In genomic region chr14:73303193-73303592, GRCm38 (mm10) we compare ENCODE assay signal across 10 mouse cellular contexts. TPM values are rescaled to one million over a fixed set of nuclear protein-coding genes. Genes with fewer than 3 reads are reported as not detected.
DNase-seq lines count a peak whose midpoint lies in the region; ATAC-seq and TF ChIP-seq lines count a peak whose summit lies in the region.
"Had no signal": no experiment of that assay in that cellular context is flagged by ENCODE, and none has a peak within 500 bp of the region (broad histone marks: within the 10 kb centered on the region; RNA-seq: fewer than 3 reads in every experiment).

No protein-coding gene starts in this region.

- ATAC-seq in hindbrain, embryonic 11.5 days (ENCODE audit: low FRiP score): no peak
- ATAC-seq in hindbrain, embryonic 13.5 days (ENCODE audit: low FRiP score): no peak

- no peaks in the 10 kb centered on the region for H3K36me3 ChIP-seq in hindbrain, embryonic 11.5 days (ENCODE audit: control insufficient read depth, insufficient read depth, low read length)
- no peaks in the 10 kb centered on the region for H3K36me3 ChIP-seq in hindbrain, embryonic 13.5 days
- H3K36me3 ChIP-seq: embryonic facial prominence, embryonic 12.5 days; limb, embryonic 12.5 days had no signal

- no peak for TF ChIP-seq CTCF in olfactory bulb, adult 2 months (IDR thresholded peaks at IDR 0.05; ENCODE audit: insufficient read depth, low read depth, low read length)

- no peak overlapping the region for H3K27ac ChIP-seq in hindbrain, embryonic 11.5 days (ENCODE audit: low read depth, low read length)
- no peak overlapping the region for H3K27ac ChIP-seq in hindbrain, embryonic 13.5 days
- H3K27ac ChIP-seq in olfactory bulb, adult 2 months (ENCODE audit: insufficient read depth, low read depth, low read length): peak overlapping the region; percentile 46; the same call in 1 of the 2 replicates
- H3K27ac ChIP-seq: embryonic facial prominence, embryonic 12.5 days; limb, embryonic 12.5 days had no signal

- no peak overlapping the region for H3K4me2 ChIP-seq in hindbrain, embryonic 11.5 days (replicated peaks; ENCODE audit: low read depth, low read length)
- no peak overlapping the region for H3K4me2 ChIP-seq in hindbrain, embryonic 13.5 days
- H3K4me2 ChIP-seq: embryonic facial prominence, embryonic 12.5 days; limb, embryonic 12.5 days had no signal

- DNase-seq in hindbrain, embryonic 11.5 days (ENCODE audit: low spot score): peak; percentile 72
- peak; percentile 26 to 31 for DNase-seq in urinary bladder, postnatal 36 days (ENCODE audit: low spot score in 2 of 2)
- no peak for DNase-seq in urinary bladder, adult 2 months (ENCODE audit: low spot score)
- peak; percentile 68 to 75 for DNase-seq in cerebellum, postnatal 10 days
- peak; percentile 33 to 52 for DNase-seq in kidney, postnatal 4 days
- DNase-seq in gastrocnemius, postnatal 25 days: no peak

- no peak for TF ChIP-seq POLR2A in olfactory bulb, adult 2 months (IDR thresholded peaks at IDR 0.05; ENCODE audit: insufficient read depth, low read depth, low read length)

- no peaks in the 10 kb centered on the region for H3K27me3 ChIP-seq in hindbrain, embryonic 11.5 days (ENCODE audit: control insufficient read depth, insufficient read depth, low read length)
- no peaks in the 10 kb centered on the region for H3K27me3 ChIP-seq in hindbrain, embryonic 13.5 days
- H3K27me3 ChIP-seq: embryonic facial prominence, embryonic 12.5 days; limb, embryonic 12.5 days had no signal

- H3K9me3 ChIP-seq in hindbrain, embryonic 11.5 days (ENCODE audit: control insufficient read depth, low read length): no peaks in the 10 kb centered on the region
- H3K9me3 ChIP-seq in hindbrain, embryonic 13.5 days: no peaks in the 10 kb centered on the region
- H3K9me3 ChIP-seq: embryonic facial prominence, embryonic 12.5 days; limb, embryonic 12.5 days had no signal

- H3K4me1 ChIP-seq in hindbrain, embryonic 11.5 days (replicated peaks; ENCODE audit: control insufficient read depth, insufficient read depth, low read length): no peaks in the 10 kb centered on the region
- peaks cover 4% of the 10 kb centered on the region; the same call in 1 of the 2 replicates for H3K4me1 ChIP-seq in hindbrain, embryonic 13.5 days (replicated peaks)
- peaks cover 12% of the 10 kb centered on the region for H3K4me1 ChIP-seq in olfactory bulb, adult 2 months (ENCODE audit: control insufficient read depth, insufficient read depth, low read length)
- H3K4me1 ChIP-seq: embryonic facial prominence, embryonic 12.5 days; limb, embryonic 12.5 days had no signal

- H3K4me3 ChIP-seq in hindbrain, embryonic 11.5 days (ENCODE audit: low read depth, low read length): no peak overlapping the region
- no peak overlapping the region for H3K4me3 ChIP-seq in hindbrain, embryonic 13.5 days
- H3K4me3 ChIP-seq in olfactory bulb, adult 2 months (ENCODE audit: insufficient read depth, low read depth, low read length): no peak overlapping the region
- H3K4me3 ChIP-seq: embryonic facial prominence, embryonic 12.5 days; limb, embryonic 12.5 days had no signal

- WGBS in hindbrain, embryonic 11.5 days: 55% methylated on average over 3 of the region's 3 CpGs
- WGBS in hindbrain, embryonic 13.5 days: 54% methylated on average over 3 of the region's 3 CpGs
- 34% methylated on average over 3 of the region's 3 CpGs for WGBS in olfactory bulb, adult 2 months

- no peak overlapping the region for H3K9ac ChIP-seq in hindbrain, embryonic 11.5 days (ENCODE audit: low read depth, low read length)
- no peak overlapping the region for H3K9ac ChIP-seq in hindbrain, embryonic 13.5 days
- H3K9ac ChIP-seq: embryonic facial prominence, embryonic 12.5 days; limb, embryonic 12.5 days had no signal

RNA-seq across cellular contexts. Expression of gene Rb1, which starts 22.4 kb away (rescaled TPM):
- 37.8 and 43.0 TPM in 2 replicates for polyA plus RNA-seq in hindbrain, embryonic 11.5 days (2014; fragmentation: Nextera tagmentation; extraction: Ambion mirVana)
- polyA plus RNA-seq in hindbrain, embryonic 13.5 days (2015; fragmentation: Nextera tagmentation; extraction: Ambion mirVana): 21.8 and 22.4 TPM in 2 replicates
- 12.8 and 13.7 TPM in 2 replicates for polyA plus RNA-seq in urinary bladder, adult 2 months (2012; rRNA removed)
- polyA plus RNA-seq in olfactory bulb, adult 2 months (2012; ENCODE audit: insufficient read depth, insufficient read length, low replicate concordance, missing spikeins): 65.2 TPM in 1 of 2 replicates, not detected in the other
- 10 to 100 TPM; 13.8 to 17.7 TPM for total RNA-seq in gastrocnemius, postnatal 25 days (2021)

Comparison
In these comparisons a context has a peak if more than half of its experiments do, and no peak if none do; other contexts are left out.
1. DNase-seq: peak in hindbrain, embryonic 11.5 days (single experiment), urinary bladder, postnatal 36 days (2 of 2), cerebellum, postnatal 10 days (2 of 2) and kidney, postnatal 4 days (2 of 2); none in urinary bladder, adult 2 months (single experiment) and gastrocnemius, postnatal 25 days (single experiment).